Mouse (Mus musculus): ENCODE data around the gene Adgrg1. TPM values are rescaled to one million over a fixed set of nuclear protein-coding genes. Genes with fewer than 3 reads are reported as not detected.

The Adgrg1 gene
- polyA plus RNA-seq, 1 experiment, result 63.8 TPM

DNA sequence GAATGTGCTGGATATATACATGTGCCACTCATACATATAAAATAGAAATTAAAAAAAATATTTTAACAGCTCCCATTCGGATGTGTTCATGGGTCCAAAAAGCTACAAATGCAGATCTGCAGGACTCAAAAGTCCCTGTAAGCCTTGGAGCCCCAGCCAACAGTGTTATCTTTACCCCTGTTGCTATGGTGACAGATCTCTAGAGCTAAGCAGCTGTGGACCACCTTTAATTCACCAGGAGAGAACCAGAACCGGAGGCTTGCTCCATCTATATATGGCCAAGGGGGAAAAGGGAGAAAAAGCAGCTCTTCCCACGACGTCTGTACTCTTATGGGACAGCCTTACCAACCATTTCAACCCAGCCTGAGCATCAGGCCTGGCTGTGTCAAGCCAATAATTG, 70.3 kb downstream of the Adgrg1 start:
- no peak for TF ChIP-seq CTCF (IDR thresholded peaks at IDR 0.05; ENCODE audit: extremely low read depth, insufficient read depth, low read length)
- no peak for TF ChIP-seq POLR2A (IDR thresholded peaks at IDR 0.05; ENCODE audit: extremely low read depth, insufficient read depth, low read length)
- no peak overlapping the region for H3K27ac ChIP-seq (ENCODE audit: insufficient read depth, low read length)
- no peaks in the 10 kb centered on the region; the same call in 1 of the 2 replicates for H3K4me1 ChIP-seq (ENCODE audit: control insufficient read depth, insufficient read depth, low read length)

DNA sequence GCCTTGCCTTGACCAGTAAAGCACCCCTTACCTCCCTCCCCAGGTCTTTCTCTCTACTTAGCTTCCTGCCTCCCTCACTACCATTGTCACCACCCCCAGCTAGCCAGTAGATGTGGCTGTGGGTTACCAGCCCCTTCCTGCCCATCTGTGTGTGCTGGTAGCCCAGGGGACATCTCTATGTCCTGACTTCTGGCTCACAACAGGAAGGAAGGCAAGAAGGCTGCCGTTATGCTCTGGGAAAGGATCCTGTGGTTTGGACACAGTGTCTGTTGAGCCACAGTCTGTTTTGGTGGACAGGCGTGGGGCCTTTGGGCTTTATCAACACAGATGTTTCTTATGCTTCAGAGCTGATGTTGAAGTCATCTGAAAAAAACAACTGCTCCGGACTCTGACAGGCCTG, 72.4 kb downstream of the Adgrg1 start:
- Histone ChIP-seq H3K27ac (ENCODE audit: insufficient read depth, low read length) (no peak overlapping the region), H3K4me1 (ENCODE audit: control insufficient read depth, insufficient read depth, low read length) (no peaks in the 10 kb centered on the region; the same call in 1 of the 2 replicates), H3K4me3 (ENCODE audit: insufficient read depth, low read length) (no peak overlapping the region)
- TF ChIP-seq CTCF (IDR thresholded peaks at IDR 0.05; ENCODE audit: extremely low read depth, insufficient read depth, low read length), result no peak
- no peak for TF ChIP-seq POLR2A (IDR thresholded peaks at IDR 0.05; ENCODE audit: extremely low read depth, insufficient read depth, low read length)

More for the DNA sequence above, 70.3 kb downstream of the Adgrg1 start:
- H3K4me3 ChIP-seq (ENCODE audit: insufficient read depth, low read length), result no peak overlapping the region

DNA sequence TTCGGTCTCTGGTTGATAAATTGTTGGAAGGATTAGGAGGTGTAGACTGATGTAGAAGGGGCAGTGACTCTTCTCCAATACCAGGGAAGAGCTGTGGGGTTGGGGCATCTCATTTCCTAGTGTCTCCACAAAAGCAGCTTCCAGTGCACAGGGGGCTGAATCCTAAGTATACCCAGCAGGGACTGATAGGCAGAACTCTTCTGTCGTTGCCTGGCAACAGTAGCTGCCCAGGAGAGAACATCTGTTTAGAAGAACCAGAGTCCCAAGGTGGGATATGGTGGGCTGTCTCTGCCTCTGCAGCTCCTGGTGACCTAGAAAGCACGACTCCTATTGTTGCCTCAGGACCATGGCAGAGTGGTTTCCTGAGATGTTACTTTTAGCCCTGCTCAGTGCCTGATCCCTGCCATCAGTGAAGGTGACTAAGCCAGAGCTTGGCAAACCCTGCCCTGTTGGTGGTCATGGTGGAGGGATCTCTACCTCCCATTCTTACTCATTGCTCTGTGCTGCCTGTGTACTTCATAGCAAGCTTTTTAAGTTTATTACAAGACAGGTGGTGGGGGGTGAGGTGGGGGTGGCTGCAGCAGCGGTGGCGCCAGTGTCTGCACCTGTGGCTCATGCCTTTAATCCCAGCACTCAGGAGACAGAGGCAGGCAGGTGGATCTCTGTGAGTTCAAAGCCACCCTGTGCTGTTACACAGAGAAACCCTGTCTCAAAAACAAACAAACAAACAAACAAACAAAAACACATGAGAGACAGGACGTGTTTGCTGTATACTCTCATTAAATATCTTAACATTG, 73.5 kb downstream of the Adgrg1 start:
- no peak for TF ChIP-seq POLR2A (IDR thresholded peaks at IDR 0.05; ENCODE audit: extremely low read depth, insufficient read depth, low read length)
- H3K27ac ChIP-seq (ENCODE audit: insufficient read depth, low read length), result no peak overlapping the region
- H3K4me3 ChIP-seq (ENCODE audit: insufficient read depth, low read length), result no peak overlapping the region
- H3K4me1 ChIP-seq (ENCODE audit: control insufficient read depth, insufficient read depth, low read length), result no peaks in the 10 kb centered on the region; the same call in 1 of the 2 replicates

DNA sequence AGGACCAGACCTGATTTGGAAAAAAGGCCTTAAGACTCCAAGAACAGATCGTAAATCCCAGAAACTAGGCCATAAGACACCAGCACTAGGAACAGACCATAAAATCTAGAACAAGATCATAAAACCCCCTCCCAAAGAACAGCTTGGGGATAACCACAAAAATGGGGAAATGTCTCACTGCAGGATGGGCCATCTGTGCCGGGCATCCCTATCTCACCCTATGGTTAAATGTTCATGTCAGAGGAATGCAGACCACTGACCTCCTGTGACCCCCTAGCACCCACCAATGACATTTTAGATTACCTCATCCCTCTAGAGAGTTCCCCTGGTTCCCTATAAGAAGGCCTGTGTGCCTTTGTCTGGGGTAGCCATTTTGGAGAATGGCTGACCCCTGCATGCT, 75.1 kb downstream of the Adgrg1 start:
- Histone ChIP-seq H3K4me1 (ENCODE audit: control insufficient read depth, insufficient read depth, low read length) (peaks cover 3% of the 10 kb centered on the region; the same call in 1 of the 2 replicates), H3K27ac (ENCODE audit: insufficient read depth, low read length) (no peak overlapping the region), H3K4me3 (ENCODE audit: insufficient read depth, low read length) (no peak overlapping the region)
- TF ChIP-seq CTCF (IDR thresholded peaks at IDR 0.05; ENCODE audit: extremely low read depth, insufficient read depth, low read length) (no peak), POLR2A (IDR thresholded peaks at IDR 0.05; ENCODE audit: extremely low read depth, insufficient read depth, low read length) (no peak)

DNA sequence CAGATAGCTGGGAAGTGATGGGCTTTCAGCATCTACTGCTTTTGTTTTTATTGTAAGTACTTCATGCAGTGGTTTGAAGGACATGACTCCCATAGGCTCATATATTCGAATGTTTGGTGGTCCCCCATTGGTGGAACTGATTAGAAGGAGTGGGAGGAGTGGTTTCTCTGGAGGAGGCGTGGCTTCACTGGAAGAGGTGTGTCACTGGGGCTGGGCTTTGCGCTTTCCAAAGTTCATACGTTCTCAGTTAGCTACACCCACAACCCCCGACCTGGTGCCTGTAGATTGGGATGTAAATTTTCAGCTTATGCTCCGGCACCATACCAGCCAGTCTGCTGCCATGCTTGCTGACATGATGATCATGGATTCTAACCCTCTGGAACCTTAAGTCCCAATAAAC, 79.9 kb downstream of the Adgrg1 start:
- Histone ChIP-seq H3K4me1 (ENCODE audit: control insufficient read depth, insufficient read depth, low read length) (peaks cover 3% of the 10 kb centered on the region; the same call in 1 of the 2 replicates), H3K27ac (ENCODE audit: insufficient read depth, low read length) (no peak overlapping the region), H3K4me3 (ENCODE audit: insufficient read depth, low read length) (no peak overlapping the region)
- TF ChIP-seq CTCF (IDR thresholded peaks at IDR 0.05; ENCODE audit: extremely low read depth, insufficient read depth, low read length) (no peak), POLR2A (IDR thresholded peaks at IDR 0.05; ENCODE audit: extremely low read depth, insufficient read depth, low read length) (no peak)

DNA sequence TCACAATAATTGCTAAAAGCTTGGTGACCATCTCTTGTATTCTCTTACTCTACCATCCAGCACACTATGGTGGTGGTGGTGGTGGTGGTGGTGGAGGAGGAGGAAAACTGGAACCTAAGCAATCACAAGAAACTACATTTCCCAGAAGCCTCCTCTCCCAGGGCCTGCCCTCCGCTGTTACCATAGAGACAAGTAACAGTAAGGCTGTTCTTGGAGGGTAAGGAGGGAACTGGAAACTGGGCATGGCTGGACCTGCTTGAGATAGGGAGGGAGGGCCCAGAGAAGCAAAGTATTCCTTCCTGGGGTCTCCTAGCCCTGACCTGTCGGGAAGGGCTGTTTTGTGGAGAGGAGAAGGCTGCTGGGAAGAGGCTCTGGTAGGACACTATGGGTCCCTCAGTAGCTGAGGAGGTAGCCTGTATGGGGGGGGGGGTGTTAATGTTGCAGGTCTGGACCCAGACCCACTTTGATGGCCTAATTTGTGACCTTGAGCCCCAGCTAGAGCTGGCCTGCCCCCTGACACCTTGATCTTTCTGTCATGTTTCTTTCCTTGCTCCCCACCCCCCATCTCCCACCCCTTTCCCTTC, 80.5 kb downstream of the Adgrg1 start, which contains the start of gene Drc7:
TSS of gene Drc7 (plus strand) at position 177 of the 584 bp plus-strand sequence.
- H3K4me1 ChIP-seq (ENCODE audit: control insufficient read depth, insufficient read depth, low read length), result peaks cover 3% of the 10 kb centered on the region; the same call in 1 of the 2 replicates
- no peak within 1 kb of the TSS for H3K27ac ChIP-seq (ENCODE audit: insufficient read depth, low read length)
- TF ChIP-seq POLR2A (IDR thresholded peaks at IDR 0.05; ENCODE audit: extremely low read depth, insufficient read depth, low read length) (no peak), CTCF (IDR thresholded peaks at IDR 0.05; ENCODE audit: extremely low read depth, insufficient read depth, low read length) (no peak)
- no peak within 1 kb of the TSS for H3K4me3 ChIP-seq (ENCODE audit: insufficient read depth, low read length)

DNA sequence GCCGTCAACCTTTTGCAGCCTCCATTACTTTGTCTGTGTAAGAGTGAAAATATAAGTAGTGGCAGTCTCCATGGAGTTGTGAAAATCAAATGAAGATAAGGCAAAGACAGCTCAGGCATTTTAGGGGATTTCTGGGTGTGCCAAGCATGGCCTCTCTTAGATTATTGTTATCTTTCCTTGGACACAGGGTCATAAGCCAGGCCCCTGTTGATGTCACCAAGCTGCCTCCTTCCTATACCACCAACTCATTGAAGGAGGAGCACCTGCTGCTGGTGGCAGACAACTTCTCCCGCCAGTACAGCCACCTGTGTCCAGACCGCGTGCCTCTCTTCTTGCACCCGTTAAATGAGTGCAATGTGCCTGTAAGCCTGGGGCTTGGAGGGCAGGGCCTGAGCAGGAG, 81.9 kb downstream of the Adgrg1 start:
- no peak overlapping the region for H3K27ac ChIP-seq (ENCODE audit: insufficient read depth, low read length)
- TF ChIP-seq POLR2A (IDR thresholded peaks at IDR 0.05; ENCODE audit: extremely low read depth, insufficient read depth, low read length) (no peak), CTCF (IDR thresholded peaks at IDR 0.05; ENCODE audit: extremely low read depth, insufficient read depth, low read length) (no peak)
- peaks cover 3% of the 10 kb centered on the region; the same call in 1 of the 2 replicates for H3K4me1 ChIP-seq (ENCODE audit: control insufficient read depth, insufficient read depth, low read length)
- no peak overlapping the region for H3K4me3 ChIP-seq (ENCODE audit: insufficient read depth, low read length)

DNA sequence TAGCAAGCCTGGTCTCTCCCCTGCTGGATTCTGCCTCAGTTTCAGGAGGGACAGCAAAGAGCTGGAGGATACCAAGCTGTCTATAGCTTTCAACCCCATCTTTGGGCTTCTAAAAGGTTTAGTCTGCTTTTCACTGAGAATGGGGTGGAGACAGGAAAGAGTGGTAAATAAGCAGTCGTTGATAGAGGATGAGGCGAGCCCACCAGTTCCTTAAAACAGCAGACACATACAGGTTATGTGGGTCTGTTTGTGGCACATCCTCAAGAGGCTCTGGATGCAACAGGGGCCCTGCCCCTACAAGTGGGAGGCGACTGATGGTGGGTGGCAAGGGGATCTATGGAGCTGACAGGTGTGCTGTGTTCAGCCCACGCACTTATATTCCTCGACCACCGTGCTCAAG, 84.1 kb downstream of the Adgrg1 start:
- H3K4me1 ChIP-seq (ENCODE audit: control insufficient read depth, insufficient read depth, low read length), result peaks cover 2% of the 10 kb centered on the region; the same call in 1 of the 2 replicates
- TF ChIP-seq POLR2A (IDR thresholded peaks at IDR 0.05; ENCODE audit: extremely low read depth, insufficient read depth, low read length) (no peak), CTCF (IDR thresholded peaks at IDR 0.05; ENCODE audit: extremely low read depth, insufficient read depth, low read length) (no peak)
- H3K27ac ChIP-seq (ENCODE audit: insufficient read depth, low read length), result no peak overlapping the region
- no peak overlapping the region for H3K4me3 ChIP-seq (ENCODE audit: insufficient read depth, low read length)

DNA sequence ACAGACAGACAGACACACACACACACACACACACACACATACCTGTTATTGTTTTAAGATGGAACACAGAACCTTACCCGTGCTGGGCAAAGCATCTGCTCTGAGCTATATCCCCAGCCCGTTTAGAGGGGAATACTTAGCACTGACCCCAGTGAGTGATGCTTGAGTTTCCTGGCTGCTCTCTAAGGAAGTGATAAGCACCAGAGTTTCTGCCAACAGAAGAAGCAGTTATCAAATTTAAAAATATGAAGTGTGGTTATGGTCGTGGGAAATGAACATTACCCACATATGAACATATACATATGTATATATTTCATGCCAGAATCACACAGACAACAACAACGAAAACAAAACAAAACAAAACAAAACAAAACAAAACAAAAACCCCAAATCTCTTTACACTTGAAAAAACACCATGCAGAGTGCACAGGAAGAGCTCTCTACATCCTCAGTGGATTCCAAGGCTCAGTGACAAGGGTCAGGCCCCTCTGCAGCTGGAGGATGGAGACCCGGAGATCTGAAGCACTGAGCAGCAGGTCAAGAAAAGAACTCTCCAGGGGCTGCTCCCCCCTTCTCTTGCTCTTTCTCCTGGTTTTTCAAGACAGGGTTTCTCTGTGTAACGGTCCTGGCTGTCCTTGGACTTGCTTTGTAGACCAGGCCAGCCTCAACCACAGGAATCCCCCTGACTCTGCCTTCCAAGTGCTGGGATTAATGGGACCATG, 85.4 kb downstream of the Adgrg1 start:
- Histone ChIP-seq H3K4me3 (ENCODE audit: insufficient read depth, low read length) (no peak overlapping the region), H3K27ac (ENCODE audit: insufficient read depth, low read length) (no peak overlapping the region), H3K4me1 (ENCODE audit: control insufficient read depth, insufficient read depth, low read length) (no peaks in the 10 kb centered on the region)
- TF ChIP-seq POLR2A (IDR thresholded peaks at IDR 0.05; ENCODE audit: extremely low read depth, insufficient read depth, low read length), result no peak
- TF ChIP-seq CTCF (IDR thresholded peaks at IDR 0.05; ENCODE audit: extremely low read depth, insufficient read depth, low read length), result no peak

Other genes with a start within 250 kb of the Adgrg1 start
- 0.33 and 0.34 TPM in 2 replicates for gene Ccl22, start 229.2 kb upstream of the Adgrg1 start, polyA plus RNA-seq (2012; rRNA removed)
- gene Cx3cl1, start 202.7 kb upstream of the Adgrg1 start, polyA plus RNA-seq (2012; rRNA removed), result 654 and 664 TPM in 2 replicates
- gene Ccl17, start 164.3 kb upstream of the Adgrg1 start, polyA plus RNA-seq (2012; rRNA removed), result 4.4 TPM in 2 replicates
- gene Coq9, start 136.4 kb upstream of the Adgrg1 start, polyA plus RNA-seq (2012; rRNA removed), result 103 and 110 TPM in 2 replicates
- 38.2 and 39.1 TPM in 2 replicates for gene Ciapin1, start 136.4 kb upstream of the Adgrg1 start, polyA plus RNA-seq (2012; rRNA removed)
- 108 and 117 TPM in 2 replicates for gene Polr2c, start 117.3 kb upstream of the Adgrg1 start, polyA plus RNA-seq (2012; rRNA removed)
- gene Dok4, start 98.4 kb upstream of the Adgrg1 start, polyA plus RNA-seq (2012; rRNA removed), result 15.1 and 15.9 TPM in 2 replicates
- 2.1 and 3.0 TPM in 2 replicates for gene Ccdc102a, start 56.7 kb upstream of the Adgrg1 start, polyA plus RNA-seq (2012; rRNA removed)
- gene Adgrg5, start 51.1 kb upstream of the Adgrg1 start, polyA plus RNA-seq (2012; rRNA removed), result 0.06 and 0.10 TPM in 2 replicates
- gene Adgrg3, start 42.9 kb downstream of the Adgrg1 start, polyA plus RNA-seq (2012; rRNA removed), result 0.30 and 0.40 TPM in 2 replicates
- gene Drc7, start 80.4 kb downstream of the Adgrg1 start, polyA plus RNA-seq (2012; rRNA removed), result 0.93 and 2.2 TPM in 2 replicates
- gene Katnb1, start 106.4 kb downstream of the Adgrg1 start, polyA plus RNA-seq (2012; rRNA removed), result 49.1 and 50.1 TPM in 2 replicates
- 55.2 TPM in 2 replicates for gene Kifc3, start 228.1 kb downstream of the Adgrg1 start, polyA plus RNA-seq (2012; rRNA removed)